Mouse (Mus musculus): Measurements from ENCODE around the gene Gm21913.
"Not testable (repeated sequence)": the region's sequence is repeated elsewhere in the genome, so short reads cannot be mapped to it uniquely, and the experiment has no call there.

The Gm21913 gene

DNA sequence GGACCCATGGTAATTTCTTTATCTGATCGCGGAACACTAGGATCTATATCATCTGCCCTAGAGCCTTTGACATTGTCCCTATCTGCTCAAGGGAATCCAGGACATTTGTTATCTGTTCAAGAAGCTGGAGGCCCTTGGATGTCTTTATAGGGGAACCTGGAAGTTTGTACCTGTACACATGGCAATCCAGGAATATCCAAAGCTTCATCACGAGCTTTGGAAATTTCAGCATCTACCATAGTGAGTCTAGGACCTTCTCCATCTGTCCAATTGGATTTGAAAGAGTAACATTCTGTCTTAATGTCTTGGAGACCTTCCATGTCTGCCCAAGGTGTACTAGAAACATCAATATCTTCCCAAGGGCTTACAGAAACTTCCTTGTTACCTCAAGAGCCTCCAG lies at the start of gene Gm21913:
Gene Gm21913, plus strand, starts transcription at position 301 of the 400 bp plus-strand sequence.
- not testable (repeated sequence) for DNase-seq
